Mouse (Mus musculus): ENCODE measurements around the gene Zbtb8b. TPM values are rescaled to one million over a fixed set of nuclear protein-coding genes. Genes with fewer than 3 reads are reported as not detected.
A peak's percentile ranks its signal among the peaks of the same experiment; 100 is the strongest.
"Not testable (repeated sequence)": the region's sequence is repeated elsewhere in the genome, so short reads cannot be mapped to it uniquely, and the experiment has no call there.

Zbtb8b gene
- total RNA-seq, 4 experiments from 2014 or later = 0.09 to 0.14 (median 0.09) TPM

GRCm38 (mm10) chr4:129416478-129416877 lies 24.2 kb downstream of the Zbtb8b start:
- DNase-seq (ENCODE audit: low spot score) = no peak

GRCm38 (mm10) chr4:129415892-129416291 lies 24.8 kb downstream of the Zbtb8b start:
- no peak for DNase-seq (ENCODE audit: low spot score)

GRCm38 (mm10) chr4:129410991-129411390 lies 29.7 kb downstream of the Zbtb8b start:
- no peak for DNase-seq (ENCODE audit: low spot score)

GRCm38 (mm10) chr4:129410532-129410931 lies 30.1 kb downstream of the Zbtb8b start:
- not testable (repeated sequence) for DNase-seq (ENCODE audit: low spot score)

GRCm38 (mm10) chr4:129406447-129406846 lies 34.2 kb downstream of the Zbtb8b start:
- peak; percentile 20 for DNase-seq (ENCODE audit: low spot score)

GRCm38 (mm10) chr4:129399813-129400212 lies 40.8 kb downstream of the Zbtb8b start:
- DNase-seq (ENCODE audit: low spot score) = no peak

GRCm38 (mm10) chr4:129396960-129397359 lies 43.7 kb downstream of the Zbtb8b start:
- DNase-seq (ENCODE audit: low spot score) = no peak

- no peak for DNase-seq (ENCODE audit: low spot score)
Observed at GRCm38 (mm10) chr4:129394089-129394870, 46.4 kb downstream of the Zbtb8b start.

GRCm38 (mm10) chr4:129390936-129391557 lies 49.6 kb downstream of the Zbtb8b start:
- no peak for DNase-seq (ENCODE audit: low spot score)

- DNase-seq (ENCODE audit: low spot score) = no peak
Observed at GRCm38 (mm10) chr4:129390216-129390743, 50.4 kb downstream of the Zbtb8b start.

GRCm38 (mm10) chr4:129388404-129388803 lies 52.2 kb downstream of the Zbtb8b start:
- DNase-seq (ENCODE audit: low spot score) = no peak

- DNase-seq (ENCODE audit: low spot score) = no peak
Observed at GRCm38 (mm10) chr4:129386989-129387388, 53.7 kb downstream of the Zbtb8b start.

- DNase-seq (ENCODE audit: low spot score) = no peak
Observed at GRCm38 (mm10) chr4:129386269-129386946, 54.2 kb downstream of the Zbtb8b start.

GRCm38 (mm10) chr4:129385685-129386084 lies 55.0 kb downstream of the Zbtb8b start:
- no peak for DNase-seq (ENCODE audit: low spot score)

GRCm38 (mm10) chr4:129384440-129384839 lies 56.2 kb downstream of the Zbtb8b start:
- peak; percentile 43 for DNase-seq (ENCODE audit: low spot score)

- DNase-seq (ENCODE audit: low spot score) = no peak
Observed at GRCm38 (mm10) chr4:129383586-129383985, 57.1 kb downstream of the Zbtb8b start.

- DNase-seq (ENCODE audit: low spot score) = peak; percentile 68
Observed at GRCm38 (mm10) chr4:129382488-129382887, 58.2 kb downstream of the Zbtb8b start.

- no peak for DNase-seq (ENCODE audit: low spot score)
Observed at GRCm38 (mm10) chr4:129382029-129382428, 58.6 kb downstream of the Zbtb8b start.

GRCm38 (mm10) chr4:129381148-129381547 lies 59.5 kb downstream of the Zbtb8b start:
- DNase-seq (ENCODE audit: low spot score) = no peak

GRCm38 (mm10) chr4:129379805-129380204 lies 60.8 kb downstream of the Zbtb8b start:
- no peak for DNase-seq (ENCODE audit: low spot score)

- peak; percentile 37 for DNase-seq (ENCODE audit: low spot score)
Observed at GRCm38 (mm10) chr4:129377601-129378390, 62.9 kb downstream of the Zbtb8b start, which contains the start of gene Zbtb8a. Zbtb8a (minus strand) TSS chr4:129378116.
